Mouse (Mus musculus) neural tube, embryonic 14.5 days (tissue): ENCODE results near the gene Ralgds. TPM values are rescaled to one million over a fixed set of nuclear protein-coding genes. Genes with fewer than 3 reads are reported as not detected.

Source experiments
- ATAC-seq: fragments of 200-750 bp; cut with Nextera tagmentation; 2 replicates; pipeline ENCODE4 v1.8.0; 2017; ENCODE audit warnings: low read depth, mild to moderate bottlenecking, moderate TSS enrichment, moderate library complexity
- H3K27ac ChIP-seq: fragments of 300-500 bp; sonication (generic); 2 replicates; pipeline ENCODE4 v1.5.1; 2014; ENCODE audit warnings: low read depth, mild to moderate bottlenecking, control low read depth, low read length, moderate library complexity, mixed read lengths
- H3K27me3 ChIP-seq: fragments of 300-500 bp; sonication (generic); 2 replicates; pipeline ENCODE4 v1.6.1; 2014; ENCODE audit warnings: low read length; ENCODE audit not compliant: control insufficient read depth, insufficient read depth
- H3K36me3 ChIP-seq: fragments of 300-500 bp; sonication (generic); 2 replicates; pipeline ENCODE4 v1.6.1; 2014; ENCODE audit warnings: low read length, mixed read lengths; ENCODE audit not compliant: control insufficient read depth, insufficient read depth
- H3K4me1 ChIP-seq: fragments of 300-500 bp; sonication (generic); 2 replicates; pipeline ENCODE4 v1.6.1; 2014; ENCODE audit warnings: low read length; ENCODE audit not compliant: control insufficient read depth, insufficient read depth
- H3K4me2 ChIP-seq: fragments of 300-500 bp; sonication (generic); 2 replicates; pipeline ENCODE4 v1.6.1; 2014; ENCODE audit warnings: mild to moderate bottlenecking, low read depth, low read length, control low read depth
- H3K4me3 ChIP-seq: fragments of 300-500 bp; sonication (generic); 2 replicates; pipeline ENCODE4 v1.5.1; 2014; ENCODE audit warnings: low read depth, low read length, control low read depth, mixed read lengths
- H3K9ac ChIP-seq: fragments of 300-500 bp; sonication (generic); replicated peaks from 2 replicates; pipeline ENCODE4 v1.6.1; 2014; ENCODE audit warnings: low read depth, mild to moderate bottlenecking, control low read depth, low read length, mixed read lengths
- H3K9me3 ChIP-seq: fragments of 300-500 bp; sonication (generic); 2 replicates; pipeline ENCODE4 v1.6.1; 2016; ENCODE audit warnings: low read length; ENCODE audit not compliant: control insufficient read depth
- WGBS: fragments of 180-500 bp; shearing (Covaris S2); extraction: QIAGEN DNeasy Blood & Tissue Kit; methylation state at CpG from one replicate; pipeline ENCODE4 v1.1.7; 2014; 5-methylcytosine and 5-hydroxymethylcytosine counted together
- polyA plus RNA-seq: library from polyadenylated mRNA; unstranded; fragments of >200 nt; fragmentation: Nextera tagmentation; extraction: Ambion mirVana; gene quantifications from 2 replicates; pipeline ENCODE4 v1.2.1, GENCODE M21; 2014

The Ralgds gene
- polyA plus RNA-seq, 1 experiment from 2014 or later = 76.5 TPM

DNA sequence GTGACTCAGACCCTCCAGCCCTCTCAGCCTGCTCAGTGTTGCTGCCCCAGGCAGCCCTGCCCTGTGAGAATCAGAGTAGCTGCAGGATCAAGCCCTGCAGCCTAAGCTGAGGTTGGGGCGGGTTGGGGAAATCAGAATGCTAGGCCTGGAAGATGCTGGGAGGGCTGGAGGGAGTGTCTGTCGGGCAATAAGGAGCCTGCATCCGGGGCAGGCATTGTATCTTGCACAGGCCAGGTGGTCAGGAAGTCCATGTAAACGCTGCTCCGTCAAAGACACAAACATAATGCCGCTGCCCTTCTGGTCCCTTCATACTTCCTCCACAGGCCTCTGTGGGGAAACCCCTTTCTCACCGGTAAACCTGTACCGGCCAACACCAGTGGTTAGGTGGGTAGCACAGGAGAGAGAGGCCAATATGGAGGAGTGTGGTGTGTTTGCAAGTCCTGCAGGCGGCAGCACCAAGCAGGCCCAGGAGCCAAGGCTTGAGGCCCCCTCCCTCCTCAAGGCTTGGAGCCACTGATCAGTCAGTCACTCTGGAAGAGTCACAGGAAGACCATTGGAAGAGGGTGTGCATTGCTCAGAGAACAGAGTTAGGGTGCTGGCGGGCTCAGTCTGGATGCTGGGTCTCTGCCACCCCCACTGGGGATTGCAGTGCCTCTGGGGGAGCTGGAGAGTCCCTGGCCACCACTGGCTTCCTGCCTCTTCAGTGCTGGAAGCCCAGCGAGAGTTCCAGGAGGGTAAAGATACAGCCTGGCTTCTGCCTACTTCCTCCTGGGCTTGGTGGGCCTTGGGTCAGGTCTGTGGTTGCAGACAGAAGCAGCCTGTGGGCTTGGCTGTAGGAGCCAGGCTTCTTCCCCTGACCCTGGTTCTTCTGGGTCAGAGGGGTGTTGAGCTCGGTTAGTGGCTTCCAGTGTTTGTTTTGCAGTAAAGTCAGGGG is 13.3 kb downstream of the Ralgds start:
- Histone ChIP-seq H3K9me3 (no peaks in the 10 kb centered on the region), H3K36me3 (no peaks in the 10 kb centered on the region), H3K9ac (peak overlapping the region; percentile 26; the same call in 1 of the 2 replicates), H3K4me2 (no peak overlapping the region), H3K27ac (peak overlapping the region; percentile 80), H3K27me3 (no peaks in the 10 kb centered on the region), H3K4me3 (no peak overlapping the region), H3K4me1 (peaks cover 50% of the 10 kb centered on the region)
- ATAC-seq = no peak
- WGBS = 36% methylated on average over 12 of the region's 12 CpGs

DNA sequence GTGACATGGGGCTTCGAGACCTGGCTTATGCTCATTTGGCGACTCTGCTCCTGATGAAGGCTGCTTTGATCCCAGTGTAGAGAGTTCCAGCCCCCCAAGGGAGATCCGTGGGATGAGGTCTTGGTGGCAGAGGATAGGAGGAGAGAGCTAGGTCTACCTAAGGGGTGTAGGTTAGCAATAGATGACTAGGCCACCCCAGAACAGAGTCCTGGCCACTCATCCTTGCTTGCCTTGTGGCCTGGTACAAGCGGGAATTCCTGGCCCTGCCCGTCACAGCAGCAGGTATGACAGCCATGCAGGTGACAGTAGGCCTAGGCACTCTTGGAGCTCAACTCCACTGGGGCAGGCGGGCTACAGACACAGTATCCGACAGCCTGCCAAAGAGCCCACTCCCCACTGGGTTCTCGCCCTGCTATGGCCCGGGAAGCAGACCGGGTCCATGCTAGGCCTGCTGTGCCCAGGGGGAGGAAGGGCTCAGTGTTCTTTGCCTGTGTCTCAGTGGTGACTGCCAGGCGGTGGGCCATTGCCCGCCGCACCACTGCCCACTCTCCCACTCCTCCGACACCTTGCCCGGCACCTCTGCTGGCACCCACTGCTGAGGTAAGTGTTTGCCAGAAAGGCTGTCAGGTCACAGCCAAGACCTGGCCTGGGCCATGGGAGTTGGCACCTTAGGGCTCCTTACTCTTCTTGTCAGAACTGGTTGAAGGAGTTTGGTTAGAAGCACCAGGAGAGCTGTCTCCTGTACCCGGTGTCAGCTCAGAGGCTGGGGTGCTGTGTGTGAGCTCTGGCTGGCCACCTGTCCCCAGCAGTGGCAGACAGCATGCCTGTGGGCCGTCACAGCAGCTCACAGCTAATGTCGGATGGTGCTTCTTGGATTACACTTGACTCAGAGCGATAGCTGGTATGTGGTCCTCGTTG is 14.8 kb downstream of the Ralgds start:
- H3K9ac ChIP-seq = 0 out of 2 replicates have a peak overlapping the region, but pooled peaks have one; percentile 2
- 87% methylated on average over 20 of the region's 20 CpGs for WGBS
- no peak overlapping the region for H3K4me3 ChIP-seq
- no peak for ATAC-seq
- H3K27me3 ChIP-seq = no peaks in the 10 kb centered on the region
- no peak overlapping the region for H3K4me2 ChIP-seq
- H3K4me1 ChIP-seq = peaks cover 57% of the 10 kb centered on the region
- H3K36me3 ChIP-seq = no peaks in the 10 kb centered on the region
- H3K27ac ChIP-seq = no peak overlapping the region
- H3K9me3 ChIP-seq = no peaks in the 10 kb centered on the region

DNA sequence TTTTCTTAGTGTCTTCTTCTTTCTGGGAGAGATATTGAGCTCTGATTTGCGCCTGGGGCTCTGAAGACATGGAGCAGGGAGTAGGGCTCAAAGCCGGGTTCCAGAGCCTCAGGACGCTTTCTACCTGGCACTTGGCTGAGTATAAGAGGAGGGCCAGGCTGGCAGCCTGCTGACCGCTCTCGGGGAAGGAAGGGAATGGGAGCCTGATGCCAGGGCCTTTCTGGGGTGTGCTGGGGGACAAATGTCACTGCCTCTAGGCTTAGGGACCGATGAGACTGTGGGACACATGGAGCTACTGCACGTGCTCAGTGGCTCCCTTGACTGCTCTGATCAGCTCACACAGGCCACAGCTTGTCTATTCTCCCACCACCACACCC is 15.4 kb downstream of the Ralgds start:
- Histone ChIP-seq H3K27ac (no peak overlapping the region), H3K4me2 (no peak overlapping the region), H3K27me3 (no peaks in the 10 kb centered on the region), H3K9me3 (no peaks in the 10 kb centered on the region), H3K4me3 (no peak overlapping the region), H3K9ac (peak overlapping the region; percentile 2; the same call in 1 of the 2 replicates), H3K36me3 (no peaks in the 10 kb centered on the region), H3K4me1 (peaks cover 63% of the 10 kb centered on the region)
- 91% methylated on average over 7 of the region's 7 CpGs for WGBS
- ATAC-seq = no peak

GRCm38 (mm10) chr2:28529856-28530255 is 16.9 kb downstream of the Ralgds start:
- H3K4me1 ChIP-seq = peaks cover 70% of the 10 kb centered on the region
- H3K9ac ChIP-seq = no peak overlapping the region
- H3K4me2 ChIP-seq = no peak overlapping the region
- no peaks in the 10 kb centered on the region for H3K27me3 ChIP-seq
- H3K27ac ChIP-seq = no peak overlapping the region
- no peaks in the 10 kb centered on the region for H3K36me3 ChIP-seq
- no peak for ATAC-seq
- H3K4me3 ChIP-seq = no peak overlapping the region
- no peaks in the 10 kb centered on the region for H3K9me3 ChIP-seq
- 70% methylated on average over 4 of the region's 4 CpGs for WGBS

DNA sequence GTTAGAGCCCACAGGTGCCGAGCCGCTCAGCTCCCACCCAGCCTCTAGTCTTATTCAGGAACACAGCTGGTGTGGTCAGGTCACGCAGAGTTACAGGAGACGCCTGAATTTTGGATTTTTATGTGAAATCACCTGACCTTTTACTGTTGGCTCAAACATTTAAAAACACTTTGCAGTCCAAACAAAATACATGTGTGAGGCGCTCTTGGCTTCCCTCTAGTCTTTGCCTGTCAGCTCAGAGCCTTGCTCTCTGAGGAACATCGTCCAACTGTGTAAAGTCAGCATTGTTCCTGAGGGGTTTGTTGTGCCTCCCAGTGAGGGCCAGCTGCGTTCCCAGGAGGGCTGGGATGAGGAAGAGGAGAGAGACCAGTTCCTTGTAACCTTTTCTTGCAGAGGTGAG is 17.4 kb downstream of the Ralgds start:
- ATAC-seq = no peak
- Histone ChIP-seq H3K4me3 (no peak overlapping the region), H3K27ac (no peak overlapping the region), H3K9ac (no peak overlapping the region), H3K4me1 (peaks cover 70% of the 10 kb centered on the region), H3K4me2 (no peak overlapping the region), H3K9me3 (no peaks in the 10 kb centered on the region), H3K36me3 (no peaks in the 10 kb centered on the region), H3K27me3 (no peaks in the 10 kb centered on the region)
- WGBS = 56% methylated on average over 7 of the region's 7 CpGs

DNA sequence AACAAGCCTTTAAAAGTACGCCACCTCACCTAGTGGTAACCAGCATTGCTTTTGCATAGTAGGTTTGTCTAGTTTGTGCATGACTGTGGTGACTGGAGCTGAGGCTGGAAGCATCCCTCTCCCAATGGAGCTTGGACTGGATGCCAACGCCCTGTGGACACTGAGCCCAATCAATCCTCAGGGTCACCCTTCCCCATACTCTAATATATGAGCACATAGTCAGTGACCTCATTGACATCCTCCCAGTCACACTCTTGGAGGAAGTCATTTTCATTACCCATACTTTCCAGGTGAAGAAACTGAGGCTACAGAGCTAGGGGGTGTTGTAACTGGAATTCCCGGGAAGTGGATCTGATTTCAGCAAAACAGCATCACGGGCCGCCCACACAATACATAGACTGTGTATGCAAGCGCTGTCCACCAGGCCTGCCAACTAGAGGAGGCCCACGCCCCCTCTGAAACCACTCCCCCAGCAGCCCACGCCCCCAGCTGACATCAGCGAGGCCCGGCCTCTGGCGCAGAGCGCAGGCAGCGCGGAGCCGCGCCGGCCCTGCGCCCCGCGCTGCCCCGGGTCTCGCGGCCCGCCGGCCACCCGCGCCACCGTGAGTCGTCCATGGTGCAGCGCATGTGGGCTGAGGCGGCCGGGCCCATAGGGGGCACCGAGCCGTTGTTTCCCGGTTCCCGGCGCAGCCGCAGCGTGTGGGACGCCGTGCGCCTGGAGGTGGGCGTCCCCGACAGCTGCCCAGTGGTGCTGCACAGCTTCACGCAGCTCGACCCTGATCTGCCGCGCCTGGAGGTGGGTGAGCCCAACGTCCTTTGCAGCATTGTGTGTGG is 20.2 kb downstream of the Ralgds start:
- WGBS = 2% methylated on average over 49 of the region's 49 CpGs
- Histone ChIP-seq H3K36me3 (no peaks in the 10 kb centered on the region), H3K4me2 (peak overlapping the region; percentile 65), H3K27ac (peak overlapping the region; percentile 80), H3K9me3 (no peaks in the 10 kb centered on the region), H3K4me1 (peaks cover 76% of the 10 kb centered on the region), H3K9ac (peak overlapping the region; percentile 53), H3K27me3 (no peaks in the 10 kb centered on the region), H3K4me3 (peak overlapping the region; percentile 47)
- ATAC-seq = peak; percentile 92

GRCm38 (mm10) chr2:28533901-28534435 is 21.0 kb downstream of the Ralgds start:
- 39% methylated on average over 7 of the region's 7 CpGs for WGBS
- Histone ChIP-seq H3K27ac (peak overlapping the region; percentile 80), H3K4me3 (peak overlapping the region; percentile 47), H3K4me2 (peak overlapping the region; percentile 65), H3K9me3 (no peaks in the 10 kb centered on the region), H3K27me3 (no peaks in the 10 kb centered on the region), H3K4me1 (peaks cover 81% of the 10 kb centered on the region), H3K36me3 (no peaks in the 10 kb centered on the region), H3K9ac (peak overlapping the region; percentile 53)
- ATAC-seq = peak; percentile 7; the same call in 1 of the 2 replicates
